Mouse (Mus musculus) heart, postnatal 0 days (tissue): ENCODE data around the gene Tmc1.

ENCODE experiments used
- CTCF ChIP-seq: IDR thresholded peaks from 2 replicates; pipeline ENCODE4 v1.5.1; 2016; ENCODE audit warnings: antibody characterized with exemption, control low read depth, low read depth
- EP300 ChIP-seq: IDR thresholded peaks from 2 replicates; pipeline ENCODE4 v1.6.1; 2016; ENCODE audit warnings: antibody characterized with exemption, low read depth

GRCm38 (mm10) chr19:20761675-20762426 is 192.2 kb downstream of the Tmc1 start:
- no peak for TF ChIP-seq CTCF
- TF ChIP-seq EP300: no peak
